Comparison of ENCODE assay signal across 22 mouse cellular contexts in genomic region chr1:150816035-150816807, GRCm38 (mm10).
"Had no signal": no experiment of that assay in that cellular context is flagged by ENCODE, and none has a peak within 500 bp of the region (broad histone marks: within the 10 kb centered on the region; RNA-seq: fewer than 3 reads in every experiment).

No protein-coding gene starts in this region.

- H3K36me3 ChIP-seq: hindbrain, embryonic 13.5 days; hindbrain, embryonic 15.5 days; liver, embryonic 12.5 days had no signal

- DNase-seq: gastrocnemius, postnatal 14 days; gastrocnemius, postnatal 36 days; heart, adult 11 months; heart, adult 2 months; heart, postnatal 14 days; heart, postnatal 36 days; kidney, adult 11 months; kidney, adult 2 months; kidney, postnatal 10 days; kidney, postnatal 25 days; kidney, postnatal 4 days; left cerebral cortex, postnatal 4 days had no signal

- H3K4me2 ChIP-seq: heart, embryonic 12.5 days; heart, embryonic 15.5 days; hindbrain, embryonic 13.5 days; hindbrain, embryonic 15.5 days; liver, embryonic 12.5 days had no signal

- H3K4me1 ChIP-seq: hindbrain, embryonic 13.5 days; hindbrain, embryonic 15.5 days; liver, embryonic 12.5 days had no signal

- H3K27ac ChIP-seq: heart, adult 2 months; hindbrain, embryonic 13.5 days; hindbrain, embryonic 15.5 days; hindbrain, postnatal 0 days; layer of hippocampus, adult 2 months; liver, embryonic 12.5 days; liver, embryonic 14.5 days had no signal

- H3K9ac ChIP-seq: heart, embryonic 12.5 days; heart, embryonic 15.5 days; hindbrain, embryonic 13.5 days; hindbrain, embryonic 15.5 days; liver, embryonic 12.5 days; liver, embryonic 14.5 days had no signal

- H3K4me3 ChIP-seq: heart, adult 2 months; heart, embryonic 12.5 days; heart, embryonic 15.5 days; hindbrain, embryonic 13.5 days; hindbrain, embryonic 15.5 days; layer of hippocampus, adult 2 months; liver, embryonic 12.5 days had no signal

- ATAC-seq: forebrain, embryonic 16.5 days; hindbrain, postnatal 0 days; intestine, embryonic 16.5 days; liver, embryonic 12.5 days had no signal

- H3K9me3 ChIP-seq: heart, embryonic 12.5 days; heart, embryonic 15.5 days; hindbrain, embryonic 13.5 days; hindbrain, embryonic 15.5 days; liver, embryonic 12.5 days had no signal

- H3K27me3 ChIP-seq: heart, embryonic 12.5 days; heart, embryonic 15.5 days; hindbrain, embryonic 13.5 days; hindbrain, embryonic 15.5 days; liver, embryonic 12.5 days had no signal
